Mouse (Mus musculus) cerebellum, postnatal 10 days (tissue): ENCODE data around the gene Zswim8.

ENCODE experiments used
- DNase-seq, 2 experiments: peaks; one replicate each; pipeline ENCODE4 v3.0.0; 2021; ENCODE audit warnings: mixed read lengths in 2 of 2

Gene Zswim8

GRCm38 (mm10) chr14:20733041-20733951 is 25.9 kb downstream of the Zswim8 start:
- no peak for DNase-seq

DNA sequence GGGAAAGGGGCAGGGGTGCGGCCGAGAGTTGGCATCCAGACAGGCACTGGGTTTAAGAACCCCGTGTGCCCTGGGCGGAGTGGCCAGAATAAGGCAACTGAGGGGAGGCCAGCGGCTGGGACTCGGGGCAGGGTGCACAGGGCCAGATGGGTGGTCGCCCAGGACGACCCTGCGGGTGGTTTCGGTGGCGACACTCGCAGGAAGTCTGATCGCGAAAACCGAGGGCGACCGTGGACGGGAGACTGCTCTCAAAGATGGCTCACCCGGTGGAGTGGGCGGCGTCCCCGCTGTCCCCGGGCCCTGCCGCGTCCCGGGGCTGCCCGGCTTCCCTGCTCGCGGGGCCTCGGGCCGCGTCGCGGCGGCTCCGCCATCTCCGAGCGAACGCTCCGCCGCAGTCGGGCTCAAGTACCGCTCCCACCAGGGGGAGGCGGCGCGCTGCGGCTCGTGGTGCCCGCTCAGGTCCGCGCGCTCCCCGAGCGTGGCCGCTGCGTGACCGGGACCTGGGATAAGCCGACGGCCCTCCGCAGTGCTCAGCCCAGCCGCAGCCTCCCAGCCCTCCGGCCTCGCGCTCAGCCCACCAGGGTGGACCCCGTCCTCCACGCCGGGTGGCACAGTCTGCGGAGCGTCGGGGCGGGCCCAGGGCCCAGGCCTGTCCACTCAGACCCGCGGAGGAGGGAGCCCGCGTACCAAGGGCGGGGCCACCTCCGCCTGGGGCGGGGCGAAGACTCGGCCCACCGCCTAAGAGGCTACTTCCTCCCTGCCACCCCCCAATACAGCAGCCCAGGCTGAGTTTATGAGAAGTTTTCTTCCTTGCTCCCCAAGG is 26.8 kb downstream of the Zswim8 start, which contains the start of gene Ndst2:
TSS of gene Ndst2 (minus strand) at position 611 of the 823 bp plus-strand sequence.
- peak; percentile 93 to 95 for DNase-seq

- DNase-seq = no peak
Measured at GRCm38 (mm10) chr14:20735052-20735451, 27.7 kb downstream of the Zswim8 start.

GRCm38 (mm10) chr14:20735892-20736390 is 28.6 kb downstream of the Zswim8 start:
- no peak for DNase-seq

- peak; percentile 78 to 82 for DNase-seq
Measured at GRCm38 (mm10) chr14:20737306-20737705, 30.0 kb downstream of the Zswim8 start.

- no peak for DNase-seq
Measured at GRCm38 (mm10) chr14:20738511-20738910, 31.2 kb downstream of the Zswim8 start.

GRCm38 (mm10) chr14:20741301-20741700 is 33.9 kb downstream of the Zswim8 start:
- DNase-seq = no peak

DNA sequence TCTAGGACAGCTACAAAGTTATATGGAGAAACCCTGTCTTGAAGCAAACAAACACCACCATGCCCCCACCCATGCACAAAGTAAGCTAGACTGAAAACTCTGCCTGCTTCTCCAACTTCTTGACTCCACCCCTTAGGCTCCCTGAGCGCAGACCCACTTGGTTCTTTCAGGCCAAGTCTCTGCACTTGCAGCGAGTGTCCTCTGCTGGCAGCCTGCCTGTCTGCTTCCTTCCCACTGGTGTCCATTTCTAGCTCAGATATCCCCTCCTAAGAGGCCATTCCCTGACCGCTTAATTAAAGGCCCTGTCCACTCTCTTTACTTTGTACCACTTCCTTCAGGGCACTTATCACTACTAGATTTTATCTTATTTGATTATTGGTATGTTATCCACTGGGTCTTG is 36.3 kb downstream of the Zswim8 start:
- DNase-seq = no peak

- peak in 1 of 2 experiments; percentile 17 for DNase-seq
Measured at GRCm38 (mm10) chr14:20746935-20747334, 39.6 kb downstream of the Zswim8 start.

DNA sequence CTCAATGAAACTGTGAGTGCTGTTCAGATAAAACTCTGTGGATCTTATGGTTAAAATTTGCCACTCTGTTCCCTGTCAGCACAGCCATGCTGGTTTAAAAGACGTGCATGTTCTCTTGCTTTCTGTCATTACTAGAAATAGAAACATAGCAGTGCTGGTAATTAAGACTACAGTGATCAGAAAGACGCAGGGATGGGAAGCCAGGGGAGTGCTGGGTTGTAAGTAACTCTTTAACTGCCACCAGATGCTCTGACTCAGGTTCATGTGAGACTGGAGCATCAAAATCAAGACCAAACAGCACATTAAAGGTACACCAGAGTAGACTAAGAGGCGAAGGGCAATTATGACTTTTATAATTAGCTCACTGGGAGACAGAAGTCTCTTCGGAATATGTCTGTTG is 41.0 kb downstream of the Zswim8 start:
- no peak for DNase-seq

DNA sequence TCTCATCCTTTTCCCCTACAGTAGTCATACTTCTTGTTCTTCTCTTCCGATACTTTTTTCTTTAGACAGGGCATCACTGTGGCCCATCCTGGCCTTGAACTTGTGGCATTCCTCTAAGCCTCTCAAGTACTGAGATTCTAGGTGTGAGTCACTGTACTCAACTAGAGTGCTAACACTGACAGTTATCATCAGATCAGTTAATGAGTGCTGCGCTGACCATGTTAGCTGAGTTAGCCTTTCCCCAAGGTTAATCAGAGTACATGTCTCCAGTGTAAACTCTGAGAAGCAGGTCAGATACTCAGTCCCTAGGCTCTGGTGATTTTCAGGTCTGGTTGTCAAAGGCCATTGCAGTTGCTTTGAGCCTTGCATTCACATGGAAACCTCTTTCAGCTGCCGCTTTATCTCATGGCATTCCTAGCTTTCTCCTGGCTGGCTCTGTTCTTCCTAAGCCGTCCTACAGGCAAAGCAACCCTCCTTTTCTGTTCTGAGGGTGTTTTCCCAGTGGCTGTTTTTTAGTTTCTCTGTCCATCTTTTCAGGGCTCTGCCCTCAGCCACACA is 42.2 kb downstream of the Zswim8 start:
- no peak for DNase-seq

GRCm38 (mm10) chr14:20750503-20750902 is 43.2 kb downstream of the Zswim8 start:
- DNase-seq = no peak

- DNase-seq = no peak
Measured at GRCm38 (mm10) chr14:20753792-20754191, 46.4 kb downstream of the Zswim8 start.

DNA sequence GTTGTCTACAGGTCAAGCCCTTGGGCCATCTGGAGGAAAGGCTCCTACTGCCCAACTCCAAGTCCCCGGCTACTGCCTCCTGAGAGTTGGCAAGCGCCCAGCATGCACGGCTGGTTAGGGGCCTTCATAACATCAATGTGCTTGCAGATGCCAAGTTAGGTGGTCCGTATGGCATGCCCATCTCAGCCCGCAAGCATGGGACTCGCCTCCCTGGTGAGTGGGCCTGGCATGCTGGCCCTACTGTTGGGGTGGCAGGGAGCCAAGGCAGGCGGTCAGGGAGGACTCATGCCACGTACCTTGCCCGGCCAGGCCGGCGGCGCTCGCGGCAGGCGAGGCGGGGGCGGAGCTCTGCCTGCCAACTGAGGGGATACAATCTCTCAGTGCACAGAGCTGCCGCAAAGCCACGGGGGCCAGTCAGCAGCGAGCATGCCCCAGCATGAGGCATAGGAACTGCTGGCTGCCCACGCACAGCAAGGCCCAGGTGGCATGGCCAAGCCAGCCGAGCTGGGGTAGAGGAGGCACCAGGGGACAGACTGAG is 50.1 kb downstream of the Zswim8 start:
- DNase-seq = peak; percentile 81 to 88

- DNase-seq = no peak
Measured at GRCm38 (mm10) chr14:20758768-20759435, 51.5 kb downstream of the Zswim8 start.

- DNase-seq = no peak
Measured at GRCm38 (mm10) chr14:20764942-20765341, 57.6 kb downstream of the Zswim8 start.

- DNase-seq = peak; percentile 92 to 95
Measured at GRCm38 (mm10) chr14:20765642-20766258, 58.4 kb downstream of the Zswim8 start.

DNA sequence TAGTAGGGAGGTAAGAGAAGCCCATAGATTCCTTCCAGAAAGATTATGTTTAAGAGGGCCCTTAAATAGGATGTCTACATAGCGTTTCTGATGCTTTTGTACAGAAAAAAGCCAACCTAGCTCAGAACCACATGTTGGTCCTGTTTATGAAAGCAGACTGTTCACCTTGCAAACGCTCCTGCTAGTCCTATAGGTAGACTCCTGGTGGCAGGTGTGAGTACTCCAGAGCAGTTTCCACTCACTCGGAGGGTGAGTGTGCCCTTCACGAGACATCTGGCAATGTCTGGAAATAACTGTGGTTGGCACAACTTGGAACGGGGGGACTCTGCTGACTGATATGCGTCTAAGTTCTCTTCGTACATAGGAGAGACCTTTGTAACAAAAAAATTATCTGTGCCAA is 60.6 kb downstream of the Zswim8 start:
- DNase-seq = no peak

DNA sequence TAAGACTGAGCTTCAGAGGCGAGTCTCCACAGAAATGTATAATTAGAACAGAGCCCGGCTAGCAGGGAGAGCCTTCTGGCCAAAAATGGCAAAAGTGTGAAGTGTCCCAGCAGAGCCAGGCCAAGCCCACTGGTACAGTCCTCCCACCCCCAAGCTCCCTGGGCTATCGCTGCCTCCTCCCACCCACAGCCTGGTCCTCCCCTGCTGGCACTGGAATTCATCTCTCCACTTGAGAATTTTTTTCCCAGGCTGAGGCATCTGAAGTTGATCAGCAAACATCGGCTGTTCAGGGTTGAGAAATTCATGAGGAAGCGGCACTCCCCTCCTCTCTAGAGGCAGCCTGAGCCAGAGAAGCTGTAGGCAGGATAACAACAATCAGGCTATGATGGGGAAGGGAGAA is 61.2 kb downstream of the Zswim8 start:
- peak in 1 of 2 experiments; percentile 39 for DNase-seq

DNA sequence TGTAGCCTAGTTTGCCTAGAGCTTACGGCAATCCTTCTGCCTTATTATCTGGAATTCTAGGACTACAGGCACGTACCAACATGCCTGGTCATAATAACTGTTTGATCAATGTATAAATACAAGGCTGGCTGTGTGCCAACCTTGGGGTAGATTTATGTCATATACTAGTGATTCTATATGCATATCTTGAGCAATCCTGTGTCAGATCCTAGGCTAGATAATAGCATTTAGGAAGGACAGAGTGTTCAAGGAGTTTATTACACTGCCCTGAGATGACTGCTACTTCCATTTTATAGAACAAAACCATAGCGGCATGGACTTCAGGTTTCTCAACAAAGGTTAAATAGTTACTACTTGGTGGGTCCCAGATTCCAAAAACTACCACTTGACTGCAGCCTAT is 64.6 kb downstream of the Zswim8 start:
- no peak for DNase-seq

- peak in 1 of 2 experiments; percentile 18 for DNase-seq
Measured at GRCm38 (mm10) chr14:20772808-20773207, 65.5 kb downstream of the Zswim8 start.
